Mouse (Mus musculus) liver, embryonic 11.5 days (tissue): ENCODE measurements around the gene Med7. TPM values are rescaled to one million over a fixed set of nuclear protein-coding genes. Genes with fewer than 3 reads are reported as not detected.

Source experiments
- ATAC-seq: fragments of 200-750 bp; cut with Nextera tagmentation; replicated peaks from 2 replicates; pipeline ENCODE4 v1.8.0; 2017; ENCODE audit warnings: moderate number of reproducible peaks, mild to moderate bottlenecking, moderate TSS enrichment, moderate library complexity; ENCODE audit not compliant: low FRiP score
- DNase-seq: peaks from one replicate; pipeline ENCODE4 v3.0.0-alpha.2; 2017; ENCODE audit warnings: low spot score
- H3K27ac ChIP-seq: fragments of 300-500 bp; sonication (generic); 2 replicates; pipeline ENCODE4 v1.5.1; 2014; ENCODE audit warnings: mild to moderate bottlenecking, low read depth, low read length, control low read depth
- H3K27me3 ChIP-seq: fragments of 300-500 bp; sonication (generic); replicated peaks from 2 replicates; pipeline ENCODE4 v1.6.1; 2014; ENCODE audit warnings: low read length, mixed read lengths; ENCODE audit not compliant: control insufficient read depth, insufficient read depth
- H3K36me3 ChIP-seq: fragments of 300-500 bp; sonication (generic); 2 replicates; pipeline ENCODE4 v1.6.1; 2014; ENCODE audit warnings: mild to moderate bottlenecking, low read length, moderate library complexity, mixed read lengths; ENCODE audit not compliant: control insufficient read depth, insufficient read depth
- H3K4me1 ChIP-seq: fragments of 300-500 bp; sonication (generic); replicated peaks from 2 replicates; pipeline ENCODE4 v1.6.1; 2014; ENCODE audit warnings: low read length, mixed read lengths; ENCODE audit not compliant: control insufficient read depth, insufficient read depth
- H3K4me2 ChIP-seq: fragments of 300-500 bp; sonication (generic); 2 replicates; pipeline ENCODE4 v1.6.1; 2014; ENCODE audit warnings: mild to moderate bottlenecking, control low read depth, moderate library complexity
- H3K4me3 ChIP-seq: fragments of 300-500 bp; sonication (generic); 2 replicates; pipeline ENCODE4 v1.5.1; 2014; ENCODE audit warnings: low read depth, low read length, control low read depth
- H3K9ac ChIP-seq: fragments of 300-500 bp; sonication (generic); 2 replicates; pipeline ENCODE4 v1.6.1; 2014; ENCODE audit warnings: low read depth, low read length, control low read depth
- H3K9me3 ChIP-seq: fragments of 300-500 bp; sonication (generic); 2 replicates; pipeline ENCODE4 v1.6.1; 2016; ENCODE audit warnings: low read length, inconsistent platforms, mixed read lengths; ENCODE audit not compliant: control insufficient read depth
- WGBS: fragments of 180-500 bp; shearing (Covaris S2); extraction: QIAGEN DNeasy Blood & Tissue Kit; methylation state at CpG from one replicate; pipeline ENCODE4 v1.1.7; 2014; 5-methylcytosine and 5-hydroxymethylcytosine counted together
- polyA plus RNA-seq: library from polyadenylated mRNA; unstranded; fragments of >200 nt; fragmentation: Nextera tagmentation; extraction: Ambion mirVana; gene quantifications from 2 replicates; pipeline ENCODE4 v1.2.1, GENCODE M21; 2014

Med7 gene
- polyA plus RNA-seq, 1 experiment from 2014 or later = 89.0 TPM

DNA sequence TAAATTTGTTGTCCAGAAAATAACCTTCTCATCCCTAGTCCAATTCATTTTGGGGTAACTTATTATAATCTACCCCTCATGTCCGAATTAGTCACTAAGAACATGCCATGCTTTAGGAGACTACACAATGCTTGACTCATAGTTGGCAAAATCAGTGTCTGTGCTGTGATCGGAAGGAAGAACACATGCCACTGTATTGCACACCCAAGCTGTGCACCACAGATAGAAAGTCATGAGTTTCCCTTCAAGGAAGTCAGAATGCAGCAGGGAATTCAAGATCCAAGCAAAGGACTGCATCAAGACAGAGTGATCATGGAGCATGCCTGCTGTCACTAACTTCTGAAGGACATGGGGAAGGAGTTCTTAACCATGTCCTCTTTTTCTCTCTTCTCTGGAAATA lies 51.9 kb downstream of the Med7 start:
- Histone ChIP-seq H3K4me2 (no peak overlapping the region), H3K4me1 (no peaks in the 10 kb centered on the region), H3K27me3 (no peaks in the 10 kb centered on the region), H3K9ac (no peak overlapping the region), H3K9me3 (no peaks in the 10 kb centered on the region), H3K27ac (no peak overlapping the region), H3K4me3 (no peak overlapping the region), H3K36me3 (no peaks in the 10 kb centered on the region)
- DNase-seq (no peak), ATAC-seq (no peak)
- 69% methylated on average over 2 of the region's 2 CpGs for WGBS

Other genes starting within 250 kb of the Med7 start
- gene Fndc9, start 201.4 kb upstream of the Med7 start, polyA plus RNA-seq = 0.13 TPM in 1 of 2 replicates, not detected in the other
- 8.7 and 8.9 TPM in 2 replicates for gene Cyfip2, start 124.1 kb upstream of the Med7 start, polyA plus RNA-seq
- gene Itk, start 47.4 kb upstream of the Med7 start, polyA plus RNA-seq = 0.05 and 0.14 TPM in 2 replicates
- not detected in 2 replicates for gene Fam71b, start 40.4 kb upstream of the Med7 start, polyA plus RNA-seq
- 0.15 TPM in 1 of 2 replicates, not detected in the other for gene Havcr2, start 18.0 kb downstream of the Med7 start, polyA plus RNA-seq
- gene Gm12169, start 87.3 kb downstream of the Med7 start, polyA plus RNA-seq = not detected in 2 replicates
- not detected in 2 replicates for gene BC053393, start 134.6 kb downstream of the Med7 start, polyA plus RNA-seq
- not detected in 2 replicates for gene Dppa1, start 192.3 kb downstream of the Med7 start, polyA plus RNA-seq